Mouse (Mus musculus) heart, embryonic 13.5 days (tissue): ENCODE data around the gene Ankfn1. TPM values are rescaled to one million over a fixed set of nuclear protein-coding genes. Genes with fewer than 3 reads are reported as not detected.
A peak's percentile ranks its signal among the peaks of the same experiment; 100 is the strongest.

ENCODE experiments used
- ATAC-seq: fragments of 200-750 bp; cut with Nextera tagmentation; 2 replicates; pipeline ENCODE4 v1.8.0; 2017; ENCODE audit warnings: moderate TSS enrichment; ENCODE audit not compliant: insufficient number of reproducible peaks, low FRiP score, low TSS enrichment; ENCODE audit errors: extremely low read depth
- H3K27ac ChIP-seq: fragments of 300-500 bp; sonication (generic); replicated peaks from 2 replicates; pipeline ENCODE4 v1.5.1; 2015; ENCODE audit warnings: moderate library complexity, mild to moderate bottlenecking, inconsistent platforms
- H3K27me3 ChIP-seq: fragments of 300-500 bp; sonication (generic); replicated peaks from 2 replicates; pipeline ENCODE4 v1.6.1; 2015; ENCODE audit warnings: mild to moderate bottlenecking, inconsistent platforms
- H3K36me3 ChIP-seq: fragments of 300-500 bp; sonication (generic); 2 replicates; pipeline ENCODE4 v1.6.1; 2015; ENCODE audit warnings: mild to moderate bottlenecking, inconsistent platforms
- H3K4me1 ChIP-seq: fragments of 300-500 bp; sonication (generic); 2 replicates; pipeline ENCODE4 v1.6.1; 2015; ENCODE audit warnings: inconsistent platforms
- H3K4me2 ChIP-seq: fragments of 300-500 bp; sonication (generic); 2 replicates; pipeline ENCODE4 v1.6.1; 2015; ENCODE audit warnings: inconsistent platforms, mild to moderate bottlenecking, moderate library complexity
- H3K4me3 ChIP-seq: fragments of 300-500 bp; sonication (generic); 2 replicates; pipeline ENCODE4 v1.5.1; 2015; ENCODE audit warnings: moderate library complexity, mild to moderate bottlenecking, inconsistent platforms
- H3K9ac ChIP-seq: fragments of 300-500 bp; sonication (generic); 2 replicates; pipeline ENCODE4 v1.6.1; 2015; ENCODE audit warnings: inconsistent platforms, mild to moderate bottlenecking, moderate library complexity
- H3K9me3 ChIP-seq: fragments of 300-500 bp; sonication (generic); 2 replicates; pipeline ENCODE4 v1.6.1; 2016; ENCODE audit warnings: inconsistent platforms
- WGBS: fragments of 180-500 bp; shearing (Covaris S2); methylation state at CpG from one replicate; pipeline ENCODE4 v1.1.7; 2015; ENCODE audit warnings: mixed read lengths; 5-methylcytosine and 5-hydroxymethylcytosine counted together
- polyA plus RNA-seq: library from polyadenylated mRNA; unstranded; fragments of >200 nt; fragmentation: Nextera tagmentation; extraction: Ambion mirVana; gene quantifications from 2 replicates; pipeline ENCODE4 v1.2.1, GENCODE M21; 2015

Ankfn1 gene
- polyA plus RNA-seq, 1 experiment from 2014 or later, result 0.04 TPM

GRCm38 (mm10) chr11:89508675-89509324 is 268.7 kb downstream of the Ankfn1 start:
- Histone ChIP-seq H3K36me3 (no peaks in the 10 kb centered on the region), H3K9ac (no peak overlapping the region), H3K27ac (no peak overlapping the region), H3K9me3 (no peaks in the 10 kb centered on the region), H3K27me3 (0 out of 2 replicates have a peak, but pooled peaks cover 4% of the 10 kb centered on the region), H3K4me2 (peak overlapping the region; percentile 22), H3K4me3 (no peak overlapping the region), H3K4me1 (peaks cover 7% of the 10 kb centered on the region)
- WGBS, result 17% methylated on average over 11 of the region's 11 CpGs
- no peak for ATAC-seq

GRCm38 (mm10) chr11:89506595-89507245 is 270.7 kb downstream of the Ankfn1 start:
- ATAC-seq, result no peak
- Histone ChIP-seq H3K4me2 (no peak overlapping the region), H3K9me3 (no peaks in the 10 kb centered on the region), H3K4me1 (peaks cover 7% of the 10 kb centered on the region), H3K9ac (no peak overlapping the region), H3K27me3 (no peaks in the 10 kb centered on the region), H3K27ac (no peak overlapping the region), H3K36me3 (no peaks in the 10 kb centered on the region), H3K4me3 (no peak overlapping the region)
- 70% methylated on average over 11 of the region's 11 CpGs for WGBS

GRCm38 (mm10) chr11:89505046-89505445 is 272.4 kb downstream of the Ankfn1 start:
- no peak overlapping the region for H3K9ac ChIP-seq
- no peaks in the 10 kb centered on the region for H3K9me3 ChIP-seq
- H3K36me3 ChIP-seq, result no peaks in the 10 kb centered on the region
- no peak overlapping the region for H3K27ac ChIP-seq
- no peak for ATAC-seq
- 66% methylated on average over 7 of the region's 7 CpGs for WGBS
- no peak overlapping the region for H3K4me3 ChIP-seq
- no peak overlapping the region for H3K4me2 ChIP-seq
- no peaks in the 10 kb centered on the region for H3K27me3 ChIP-seq
- peaks cover 7% of the 10 kb centered on the region for H3K4me1 ChIP-seq

GRCm38 (mm10) chr11:89501796-89502195 is 275.7 kb downstream of the Ankfn1 start:
- Histone ChIP-seq H3K4me1 (no peaks in the 10 kb centered on the region), H3K27me3 (no peaks in the 10 kb centered on the region), H3K4me2 (no peak overlapping the region), H3K9ac (no peak overlapping the region), H3K9me3 (peaks cover 3% of the 10 kb centered on the region; the same call in 1 of the 2 replicates), H3K27ac (no peak overlapping the region), H3K36me3 (no peaks in the 10 kb centered on the region), H3K4me3 (no peak overlapping the region)
- no peak for ATAC-seq
- 64% methylated on average over 7 of the region's 7 CpGs for WGBS

GRCm38 (mm10) chr11:89500961-89501360 is 276.5 kb downstream of the Ankfn1 start:
- peaks cover 6% of the 10 kb centered on the region; the same call in 1 of the 2 replicates for H3K9me3 ChIP-seq
- 66% methylated on average over 2 of the region's 2 CpGs for WGBS
- no peaks in the 10 kb centered on the region for H3K4me1 ChIP-seq
- no peak overlapping the region for H3K4me3 ChIP-seq
- no peak overlapping the region for H3K9ac ChIP-seq
- no peak overlapping the region for H3K4me2 ChIP-seq
- ATAC-seq, result no peak
- H3K36me3 ChIP-seq, result no peaks in the 10 kb centered on the region
- H3K27ac ChIP-seq, result no peak overlapping the region
- H3K27me3 ChIP-seq, result no peaks in the 10 kb centered on the region

GRCm38 (mm10) chr11:89481084-89481483 is 296.4 kb downstream of the Ankfn1 start:
- Histone ChIP-seq H3K4me1 (no peaks in the 10 kb centered on the region; the same call in 1 of the 2 replicates), H3K4me3 (no peak overlapping the region), H3K27ac (no peak overlapping the region), H3K9me3 (no peaks in the 10 kb centered on the region), H3K4me2 (no peak overlapping the region), H3K27me3 (no peaks in the 10 kb centered on the region), H3K9ac (no peak overlapping the region), H3K36me3 (no peaks in the 10 kb centered on the region)
- WGBS, result 52% methylated on average over 6 of the region's 6 CpGs
- ATAC-seq, result no peak

GRCm38 (mm10) chr11:89476927-89477326 is 300.5 kb downstream of the Ankfn1 start:
- no peak for ATAC-seq
- Histone ChIP-seq H3K4me1 (no peaks in the 10 kb centered on the region), H3K4me2 (no peak overlapping the region), H3K27ac (no peak overlapping the region), H3K27me3 (no peaks in the 10 kb centered on the region), H3K9me3 (no peaks in the 10 kb centered on the region), H3K36me3 (no peaks in the 10 kb centered on the region), H3K9ac (no peak overlapping the region), H3K4me3 (no peak overlapping the region)
- WGBS, result 50% methylated on average over 5 of the region's 5 CpGs

GRCm38 (mm10) chr11:89476047-89476446 is 301.4 kb downstream of the Ankfn1 start:
- no peaks in the 10 kb centered on the region for H3K9me3 ChIP-seq
- no peak overlapping the region for H3K4me2 ChIP-seq
- H3K36me3 ChIP-seq, result no peaks in the 10 kb centered on the region
- no peak for ATAC-seq
- H3K9ac ChIP-seq, result no peak overlapping the region
- WGBS, result 58% methylated on average over 4 of the region's 4 CpGs
- no peaks in the 10 kb centered on the region for H3K4me1 ChIP-seq
- H3K27me3 ChIP-seq, result no peaks in the 10 kb centered on the region
- no peak overlapping the region for H3K4me3 ChIP-seq
- H3K27ac ChIP-seq, result no peak overlapping the region

- H3K4me2 ChIP-seq, result no peak overlapping the region
These were observed 304.6 kb downstream of the Ankfn1 start for GRCm38 (mm10) chr11:89472871-89473270.

GRCm38 (mm10) chr11:89465381-89465780 is 312.1 kb downstream of the Ankfn1 start:
- no peaks in the 10 kb centered on the region for H3K9me3 ChIP-seq
- no peaks in the 10 kb centered on the region for H3K36me3 ChIP-seq
- ATAC-seq, result no peak
- no peaks in the 10 kb centered on the region for H3K27me3 ChIP-seq
- H3K27ac ChIP-seq, result no peak overlapping the region
- H3K4me2 ChIP-seq, result no peak overlapping the region
- H3K9ac ChIP-seq, result no peak overlapping the region
- 83% methylated on average over 4 of the region's 4 CpGs for WGBS
- H3K4me1 ChIP-seq, result peaks cover 10% of the 10 kb centered on the region; the same call in 1 of the 2 replicates
- no peak overlapping the region for H3K4me3 ChIP-seq

More at GRCm38 (mm10) chr11:89472871-89473270, 304.6 kb downstream of the Ankfn1 start:
- Histone ChIP-seq H3K27me3 (no peaks in the 10 kb centered on the region), H3K27ac (no peak overlapping the region), H3K4me3 (no peak overlapping the region), H3K9ac (no peak overlapping the region), H3K4me1 (no peaks in the 10 kb centered on the region), H3K36me3 (no peaks in the 10 kb centered on the region), H3K9me3 (no peaks in the 10 kb centered on the region)
- no peak for ATAC-seq
- WGBS, result 81% methylated on average over 4 of the region's 4 CpGs

GRCm38 (mm10) chr11:89462216-89462615 is 315.2 kb downstream of the Ankfn1 start:
- H3K27me3 ChIP-seq, result no peaks in the 10 kb centered on the region; the same call in 1 of the 2 replicates
- no peak overlapping the region for H3K27ac ChIP-seq
- no peak overlapping the region for H3K9ac ChIP-seq
- WGBS, result 58% methylated on average over 10 of the region's 10 CpGs
- H3K4me2 ChIP-seq, result no peak overlapping the region
- H3K9me3 ChIP-seq, result no peaks in the 10 kb centered on the region
- H3K36me3 ChIP-seq, result no peaks in the 10 kb centered on the region
- no peak for ATAC-seq
- peaks cover 10% of the 10 kb centered on the region; the same call in 1 of the 2 replicates for H3K4me1 ChIP-seq
- H3K4me3 ChIP-seq, result no peak overlapping the region

- Histone ChIP-seq H3K36me3 (no peaks in the 10 kb centered on the region), H3K4me2 (no peak overlapping the region), H3K9ac (no peak overlapping the region), H3K4me1 (peaks cover 15% of the 10 kb centered on the region), H3K4me3 (no peak overlapping the region), H3K27ac (no peak overlapping the region), H3K27me3 (peaks cover 4% of the 10 kb centered on the region; the same call in 1 of the 2 replicates), H3K9me3 (no peaks in the 10 kb centered on the region)
- WGBS, result 80% methylated on average over 6 of the region's 6 CpGs
- ATAC-seq, result no peak
These were observed 318.0 kb downstream of the Ankfn1 start for GRCm38 (mm10) chr11:89459437-89459836.
